Mouse (Mus musculus): ENCODE measurements around the gene Ube2u. TPM values are rescaled to one million over a fixed set of nuclear protein-coding genes. Genes with fewer than 3 reads are reported as not detected.

Ube2u gene
- polyA plus RNA-seq, 1 experiment: not detected

DNA sequence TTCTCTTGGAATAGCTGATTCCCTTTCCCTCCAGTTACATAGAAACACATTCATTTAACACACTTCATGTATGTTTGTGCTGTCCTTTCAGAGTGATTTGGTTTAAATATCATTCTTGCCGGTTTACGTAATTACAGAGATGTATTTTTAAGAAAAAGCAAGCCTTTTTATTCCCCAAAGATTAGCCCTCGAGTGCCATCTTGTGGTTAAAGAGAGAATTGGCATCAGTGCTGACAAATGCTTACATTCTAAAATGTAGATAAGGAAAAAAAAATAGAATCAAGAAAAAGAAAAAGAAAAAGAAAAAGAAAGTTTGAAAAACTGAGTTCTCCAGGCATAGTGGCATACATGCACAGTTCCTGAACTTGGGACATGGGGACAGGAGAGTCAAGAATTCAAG lies 59.2 kb downstream of the Ube2u start:
- Histone ChIP-seq H3K27me3 (ENCODE audit: control insufficient read depth, insufficient read depth, low read length) (no peaks in the 10 kb centered on the region), H3K4me3 (ENCODE audit: control insufficient read depth, insufficient read depth, low read length) (no peak overlapping the region), H3K4me1 (replicated peaks; ENCODE audit: control insufficient read depth, insufficient read depth, low read length) (no peaks in the 10 kb centered on the region), H3K36me3 (ENCODE audit: control insufficient read depth, insufficient read depth, low read length) (no peaks in the 10 kb centered on the region), H3K27ac (ENCODE audit: control insufficient read depth, insufficient read depth, low read length) (no peak overlapping the region)
- TF ChIP-seq POLR2A (IDR thresholded peaks at IDR 0.05; ENCODE audit: control insufficient read depth, extremely low read depth, insufficient read depth, low read length, poor library complexity) (no peak), CTCF (IDR thresholded peaks at IDR 0.05; ENCODE audit: borderline replicate concordance, control insufficient read depth, extremely low read depth, insufficient read depth, low read length, poor library complexity) (no peak)
- peak; percentile 4 for DNase-seq
- 6% methylated on average over 3 of the region's 3 CpGs for WGBS

DNA sequence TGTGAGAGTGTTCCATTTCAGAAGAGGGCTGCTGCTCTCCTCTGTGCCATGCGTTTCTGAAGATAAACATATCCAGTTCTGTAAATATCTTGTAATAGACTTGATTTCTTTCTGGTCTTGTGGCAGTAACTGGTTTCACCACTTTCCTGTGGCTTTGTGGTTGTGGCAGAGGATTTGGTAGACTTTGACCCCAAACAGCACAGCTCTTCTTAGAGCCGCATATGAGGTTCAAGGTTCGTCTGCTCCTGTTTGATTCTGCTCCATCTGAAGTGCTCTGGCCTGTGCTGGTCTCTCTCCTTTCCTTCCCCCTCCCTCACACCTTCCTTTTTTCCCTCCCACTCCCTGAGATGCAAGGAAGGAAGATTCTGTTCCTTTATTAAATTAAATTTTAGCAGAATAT lies 60.8 kb downstream of the Ube2u start:
- H3K4me1 ChIP-seq (replicated peaks; ENCODE audit: control insufficient read depth, insufficient read depth, low read length): no peaks in the 10 kb centered on the region
- no peaks in the 10 kb centered on the region for H3K27me3 ChIP-seq (ENCODE audit: control insufficient read depth, insufficient read depth, low read length)
- WGBS: 13% methylated on average over 3 of the region's 3 CpGs
- DNase-seq: no peak
- no peak overlapping the region for H3K4me3 ChIP-seq (ENCODE audit: control insufficient read depth, insufficient read depth, low read length)
- TF ChIP-seq POLR2A (IDR thresholded peaks at IDR 0.05; ENCODE audit: control insufficient read depth, extremely low read depth, insufficient read depth, low read length, poor library complexity) (no peak), CTCF (IDR thresholded peaks at IDR 0.05; ENCODE audit: borderline replicate concordance, control insufficient read depth, extremely low read depth, insufficient read depth, low read length, poor library complexity) (no peak)
- no peaks in the 10 kb centered on the region for H3K36me3 ChIP-seq (ENCODE audit: control insufficient read depth, insufficient read depth, low read length)
- no peak overlapping the region for H3K27ac ChIP-seq (ENCODE audit: control insufficient read depth, insufficient read depth, low read length)

DNA sequence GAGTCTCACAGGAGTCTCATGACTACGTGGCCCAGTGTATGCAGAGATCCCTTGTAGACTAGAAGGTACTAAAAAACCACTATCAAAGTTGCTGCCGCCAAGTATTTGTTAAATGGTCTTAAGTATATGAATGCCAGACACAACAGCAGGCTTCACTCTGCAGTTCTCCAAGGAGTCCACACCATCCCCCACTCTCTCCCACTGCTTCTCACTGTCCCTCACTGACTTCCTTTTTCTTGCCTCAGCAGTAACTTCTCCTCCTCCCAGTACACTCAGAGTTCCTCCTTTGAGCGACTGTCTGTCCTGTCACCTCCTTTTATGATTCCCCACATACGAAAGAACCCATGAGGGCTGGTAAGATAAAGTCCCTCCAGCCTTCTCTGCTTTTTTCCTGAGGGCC lies 69.3 kb downstream of the Ube2u start:
- no peak overlapping the region for H3K4me3 ChIP-seq (ENCODE audit: control insufficient read depth, insufficient read depth, low read length)
- DNase-seq: no peak
- H3K27ac ChIP-seq (ENCODE audit: control insufficient read depth, insufficient read depth, low read length): no peak overlapping the region
- no peaks in the 10 kb centered on the region for H3K27me3 ChIP-seq (ENCODE audit: control insufficient read depth, insufficient read depth, low read length)
- H3K4me1 ChIP-seq (replicated peaks; ENCODE audit: control insufficient read depth, insufficient read depth, low read length): no peaks in the 10 kb centered on the region
- TF ChIP-seq CTCF (IDR thresholded peaks at IDR 0.05; ENCODE audit: borderline replicate concordance, control insufficient read depth, extremely low read depth, insufficient read depth, low read length, poor library complexity) (no peak), POLR2A (IDR thresholded peaks at IDR 0.05; ENCODE audit: control insufficient read depth, extremely low read depth, insufficient read depth, low read length, poor library complexity) (no peak)
- 36% methylated on average over 4 of the region's 4 CpGs for WGBS
- no peaks in the 10 kb centered on the region for H3K36me3 ChIP-seq (ENCODE audit: control insufficient read depth, insufficient read depth, low read length)

DNA sequence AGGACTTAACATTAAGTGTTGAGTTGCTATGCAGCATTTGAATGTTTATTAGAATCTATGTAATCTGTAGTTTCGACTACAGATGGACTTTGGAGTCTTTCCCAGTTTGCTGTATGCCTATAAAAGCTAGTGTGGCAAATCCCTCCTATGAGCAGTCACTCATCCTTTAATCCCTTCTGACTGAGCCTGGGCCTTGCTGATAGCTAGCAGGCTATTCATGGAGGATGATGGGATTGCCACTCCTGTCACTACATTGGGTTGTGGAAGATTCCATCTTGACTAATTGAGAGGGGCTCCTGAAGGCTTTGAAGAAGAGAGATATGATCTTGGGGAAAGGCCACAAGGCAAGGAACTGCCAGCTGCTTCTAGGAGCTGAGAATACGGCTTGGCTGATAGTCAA lies 74.6 kb downstream of the Ube2u start:
- no peak for TF ChIP-seq POLR2A (IDR thresholded peaks at IDR 0.05; ENCODE audit: control insufficient read depth, extremely low read depth, insufficient read depth, low read length, poor library complexity)
- no peak for TF ChIP-seq CTCF (IDR thresholded peaks at IDR 0.05; ENCODE audit: borderline replicate concordance, control insufficient read depth, extremely low read depth, insufficient read depth, low read length, poor library complexity)
- WGBS: 91% methylated on average over 2 of the region's 2 CpGs

DNA sequence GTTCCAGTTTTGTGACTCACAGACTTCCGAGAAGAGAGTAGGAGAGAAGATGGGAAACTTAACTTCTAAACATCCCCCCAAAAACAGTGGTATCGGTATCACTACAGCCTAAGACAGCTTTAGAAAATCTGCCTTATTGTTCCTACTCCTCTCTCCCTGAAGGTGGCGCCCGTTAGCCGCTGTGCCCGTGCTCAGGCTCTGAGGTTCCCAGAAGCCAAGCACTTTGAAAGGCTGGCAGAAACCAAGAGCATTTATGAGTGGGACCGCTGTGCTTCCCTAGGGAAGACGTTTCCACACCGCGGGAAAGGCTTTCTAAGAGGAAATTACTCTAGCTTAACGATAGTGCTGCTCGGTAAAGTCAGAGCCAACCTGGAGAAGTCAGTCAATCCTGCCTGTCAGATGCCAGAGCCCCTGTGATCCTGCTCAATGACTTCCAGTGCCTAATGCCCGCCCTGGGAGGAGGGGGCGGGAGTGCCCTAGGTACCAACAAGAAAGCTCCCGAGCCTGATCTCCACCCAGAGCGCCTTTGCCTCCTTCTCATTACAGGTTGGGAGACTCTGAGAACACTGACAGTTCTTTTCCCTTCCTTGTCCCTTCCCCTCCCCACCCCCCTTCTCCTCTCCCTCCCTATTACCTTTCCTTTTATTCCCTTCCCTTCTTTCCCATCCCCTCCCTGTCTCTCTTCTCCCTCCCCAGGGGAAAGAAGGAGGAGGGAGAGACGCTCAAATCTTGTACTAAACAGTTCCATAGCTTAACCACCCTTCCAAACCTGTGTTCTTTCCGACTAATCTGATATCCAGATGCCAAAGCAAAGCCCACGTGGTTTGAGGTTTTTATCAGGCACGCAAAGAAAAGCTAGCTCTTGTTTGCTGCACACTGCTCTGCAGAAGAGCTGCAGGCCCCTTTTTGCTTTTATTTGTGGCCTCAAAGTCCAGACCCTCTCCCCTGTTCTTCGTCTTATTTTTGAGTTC lies 109.9 kb downstream of the Ube2u start:
- Histone ChIP-seq H3K27ac (ENCODE audit: control insufficient read depth, insufficient read depth, low read length) (no peak overlapping the region), H3K36me3 (ENCODE audit: control insufficient read depth, insufficient read depth, low read length) (no peaks in the 10 kb centered on the region), H3K4me3 (ENCODE audit: control insufficient read depth, insufficient read depth, low read length) (no peak overlapping the region), H3K4me1 (replicated peaks; ENCODE audit: control insufficient read depth, insufficient read depth, low read length) (no peaks in the 10 kb centered on the region), H3K27me3 (ENCODE audit: control insufficient read depth, insufficient read depth, low read length) (no peaks in the 10 kb centered on the region)
- TF ChIP-seq CTCF (IDR thresholded peaks at IDR 0.05; ENCODE audit: borderline replicate concordance, control insufficient read depth, extremely low read depth, insufficient read depth, low read length, poor library complexity) (no peak), POLR2A (IDR thresholded peaks at IDR 0.05; ENCODE audit: control insufficient read depth, extremely low read depth, insufficient read depth, low read length, poor library complexity) (no peak)
- peak; percentile 18 for DNase-seq
- 13% methylated on average over 21 of the region's 21 CpGs for WGBS

More for the DNA sequence above, 74.6 kb downstream of the Ube2u start:
- H3K27me3 ChIP-seq (ENCODE audit: control insufficient read depth, insufficient read depth, low read length): no peaks in the 10 kb centered on the region
- no peak overlapping the region for H3K27ac ChIP-seq (ENCODE audit: control insufficient read depth, insufficient read depth, low read length)
- no peak for DNase-seq
- H3K4me1 ChIP-seq (replicated peaks; ENCODE audit: control insufficient read depth, insufficient read depth, low read length): no peaks in the 10 kb centered on the region
- H3K4me3 ChIP-seq (ENCODE audit: control insufficient read depth, insufficient read depth, low read length): no peak overlapping the region
- no peaks in the 10 kb centered on the region for H3K36me3 ChIP-seq (ENCODE audit: control insufficient read depth, insufficient read depth, low read length)

DNA sequence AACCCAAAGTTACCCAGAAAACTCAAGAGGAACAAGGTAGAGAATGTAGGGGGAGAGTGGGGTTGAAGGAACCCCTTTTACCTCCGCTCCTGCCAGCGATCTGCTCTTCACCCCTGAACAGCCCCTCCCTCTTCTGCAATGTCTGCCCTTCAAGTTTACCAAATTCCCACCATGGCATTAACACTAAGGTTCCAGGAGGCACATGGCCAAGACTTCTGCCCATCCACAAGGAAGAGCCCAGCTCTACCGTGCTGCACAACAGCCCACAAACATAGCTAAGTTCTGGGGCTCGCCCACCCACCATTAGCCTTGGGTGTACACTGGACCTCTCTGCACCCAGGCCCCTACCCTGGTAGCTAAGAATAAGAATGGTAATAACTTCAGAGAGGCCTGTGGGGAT lies 117.1 kb downstream of the Ube2u start:
- DNase-seq: no peak
- Histone ChIP-seq H3K27ac (ENCODE audit: control insufficient read depth, insufficient read depth, low read length) (no peak overlapping the region), H3K4me1 (replicated peaks; ENCODE audit: control insufficient read depth, insufficient read depth, low read length) (no peaks in the 10 kb centered on the region), H3K27me3 (ENCODE audit: control insufficient read depth, insufficient read depth, low read length) (no peaks in the 10 kb centered on the region), H3K4me3 (ENCODE audit: control insufficient read depth, insufficient read depth, low read length) (no peak overlapping the region), H3K36me3 (ENCODE audit: control insufficient read depth, insufficient read depth, low read length) (no peaks in the 10 kb centered on the region)
- 92% methylated on average over 4 of the region's 4 CpGs for WGBS
- no peak for TF ChIP-seq CTCF (IDR thresholded peaks at IDR 0.05; ENCODE audit: borderline replicate concordance, control insufficient read depth, extremely low read depth, insufficient read depth, low read length, poor library complexity)
- no peak for TF ChIP-seq POLR2A (IDR thresholded peaks at IDR 0.05; ENCODE audit: control insufficient read depth, extremely low read depth, insufficient read depth, low read length, poor library complexity)
